Mouse (Mus musculus) gastrocnemius, postnatal 36 days (tissue): ENCODE results near the gene Pelo. TPM values are rescaled to one million over a fixed set of nuclear protein-coding genes. Genes with fewer than 3 reads are reported as not detected.

ENCODE experiments used
- DNase-seq, 2 experiments: peaks; one replicate each; pipeline ENCODE4 v3.0.0; 2022
- intact Hi-C: fragments of 180-260 bp; cut with DNase I; formaldehyde crosslinking; loops from one replicate; pipeline ENCODE4 v1.15.1; 2025
- total RNA-seq, 2 experiments: library from RNA; stranded (reverse); gene quantifications; 2 replicates each; pipeline ENCODE4 v1.2.3; 2021

Gene Pelo
- total RNA-seq, 2 experiments from 2014 or later: 8.2 to 10.3 TPM

GRCm38 (mm10) chr13:115052568-115052967 is 37.4 kb downstream of the Pelo start:
- intact Hi-C loops: no loop called here
- no peak for DNase-seq

GRCm38 (mm10) chr13:115050660-115051559 is 39.1 kb downstream of the Pelo start:
- DNase-seq: no peak
- intact Hi-C loops: no loop called here

GRCm38 (mm10) chr13:115042652-115043051 is 47.3 kb downstream of the Pelo start:
- intact Hi-C loops: no loop called here
- DNase-seq: no peak

Other genes starting within 250 kb of the Pelo start
- gene Itga2, start 158.1 kb downstream of the Pelo start, total RNA-seq: under 1 TPM; 0.74 to 0.79 TPM
- gene Gm49395, start 11.7 kb upstream of the Pelo start, total RNA-seq: 1 to 10 TPM; 1.0 to 3.8 TPM
- gene Itga1, start 11.8 kb upstream of the Pelo start, total RNA-seq: 1 to 10 TPM; 8.8 to 9.3 TPM